Mouse (Mus musculus): ENCODE results near the gene Gm20854.
"Not testable (repeated sequence)": the region's sequence is repeated elsewhere in the genome, so short reads cannot be mapped to it uniquely, and the experiment has no call there.

Gm20854 gene

DNA sequence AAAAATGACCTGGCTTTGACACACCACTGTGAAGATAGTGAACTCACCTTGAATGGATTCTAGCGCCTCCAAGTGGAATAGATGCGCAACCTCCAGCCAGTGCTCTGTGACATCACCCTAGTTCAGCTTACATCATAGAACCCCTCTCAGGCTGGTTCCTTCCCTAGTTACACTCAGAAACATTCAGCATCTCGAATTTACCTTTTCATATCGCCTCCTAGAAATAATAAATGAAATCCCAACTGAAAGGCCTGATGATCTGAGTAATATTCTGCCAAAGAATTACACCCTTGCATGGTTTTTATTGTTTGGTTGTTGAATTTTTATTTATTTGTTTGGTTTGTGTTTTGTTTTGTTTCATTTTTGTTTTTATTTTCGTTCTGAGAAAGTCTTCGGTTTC, at the start of gene Gm20854:
TSS of gene Gm20854 (minus strand) at position 101 of the 400 bp plus-strand sequence.
- not testable (repeated sequence) for DNase-seq

All from kidney, adult 8-10 months (tissue).